Mouse (Mus musculus) forebrain, embryonic 11.5 days (tissue): ENCODE results near the gene Zbtb1. TPM values are rescaled to one million over a fixed set of nuclear protein-coding genes. Genes with fewer than 3 reads are reported as not detected.

Experiments
- ATAC-seq: fragments of 200-750 bp; cut with Nextera tagmentation; replicated peaks from 2 replicates; pipeline ENCODE4 v1.8.0; 2017; ENCODE audit warnings: moderate TSS enrichment; ENCODE audit not compliant: low FRiP score
- DNase-seq: peaks from one replicate; pipeline ENCODE4 v3.0.0-alpha.2; 2017; ENCODE audit warnings: low spot score
- H3K27ac ChIP-seq: fragments of 300-500 bp; sonication (generic); 2 replicates; pipeline ENCODE4 v1.5.1; 2014; ENCODE audit warnings: low read depth, low read length
- H3K27me3 ChIP-seq: fragments of 300-500 bp; sonication (generic); 2 replicates; pipeline ENCODE4 v1.6.1; 2014; ENCODE audit warnings: mild to moderate bottlenecking, low read length, mixed read lengths; ENCODE audit not compliant: control insufficient read depth, insufficient read depth
- H3K36me3 ChIP-seq: fragments of 300-500 bp; sonication (generic); 2 replicates; pipeline ENCODE4 v1.6.1; 2014; ENCODE audit warnings: mild to moderate bottlenecking, low read length, moderate library complexity, mixed read lengths; ENCODE audit not compliant: control insufficient read depth, insufficient read depth
- H3K4me1 ChIP-seq: fragments of 300-500 bp; sonication (generic); replicated peaks from 2 replicates; pipeline ENCODE4 v1.6.1; 2014; ENCODE audit warnings: low read length, mixed read lengths; ENCODE audit not compliant: control insufficient read depth, insufficient read depth
- H3K4me2 ChIP-seq: fragments of 300-500 bp; sonication (generic); 2 replicates; pipeline ENCODE4 v1.6.1; 2014; ENCODE audit warnings: low read depth, mild to moderate bottlenecking, low read length, moderate library complexity, mixed read lengths; ENCODE audit not compliant: severe bottlenecking
- H3K4me3 ChIP-seq: fragments of 300-500 bp; sonication (generic); 2 replicates; pipeline ENCODE4 v1.5.1; 2014; ENCODE audit warnings: low read depth, low read length
- H3K9ac ChIP-seq: fragments of 300-500 bp; sonication (generic); 2 replicates; pipeline ENCODE4 v1.6.1; 2014; ENCODE audit warnings: low read length
- H3K9me3 ChIP-seq: fragments of 300-500 bp; sonication (generic); 2 replicates; pipeline ENCODE4 v1.6.1; 2016; ENCODE audit warnings: low read length, mixed read lengths; ENCODE audit not compliant: control insufficient read depth
- WGBS: fragments of 180-500 bp; shearing (Covaris S2); extraction: QIAGEN DNeasy Blood & Tissue Kit; methylation state at CpG from one replicate; pipeline ENCODE4 v1.1.7; 2014; 5-methylcytosine and 5-hydroxymethylcytosine counted together
- polyA plus RNA-seq: library from polyadenylated mRNA; unstranded; fragments of >200 nt; fragmentation: Nextera tagmentation; extraction: Ambion mirVana; gene quantifications from 2 replicates; pipeline ENCODE4 v1.2.1, GENCODE M21; 2014

Zbtb1 gene
- polyA plus RNA-seq, 1 experiment from 2014 or later: 8.8 TPM

GRCm38 (mm10) chr12:76341080-76341479 lies 29.0 kb upstream of the Zbtb1 start:
- Histone ChIP-seq H3K4me1 (no peaks in the 10 kb centered on the region), H3K27me3 (no peaks in the 10 kb centered on the region), H3K4me2 (no peak overlapping the region), H3K9me3 (no peaks in the 10 kb centered on the region), H3K4me3 (no peak overlapping the region), H3K9ac (no peak overlapping the region), H3K27ac (no peak overlapping the region), H3K36me3 (no peaks in the 10 kb centered on the region)
- WGBS: 6% methylated on average over 4 of the region's 4 CpGs
- DNase-seq (no peak), ATAC-seq (no peak)

DNA sequence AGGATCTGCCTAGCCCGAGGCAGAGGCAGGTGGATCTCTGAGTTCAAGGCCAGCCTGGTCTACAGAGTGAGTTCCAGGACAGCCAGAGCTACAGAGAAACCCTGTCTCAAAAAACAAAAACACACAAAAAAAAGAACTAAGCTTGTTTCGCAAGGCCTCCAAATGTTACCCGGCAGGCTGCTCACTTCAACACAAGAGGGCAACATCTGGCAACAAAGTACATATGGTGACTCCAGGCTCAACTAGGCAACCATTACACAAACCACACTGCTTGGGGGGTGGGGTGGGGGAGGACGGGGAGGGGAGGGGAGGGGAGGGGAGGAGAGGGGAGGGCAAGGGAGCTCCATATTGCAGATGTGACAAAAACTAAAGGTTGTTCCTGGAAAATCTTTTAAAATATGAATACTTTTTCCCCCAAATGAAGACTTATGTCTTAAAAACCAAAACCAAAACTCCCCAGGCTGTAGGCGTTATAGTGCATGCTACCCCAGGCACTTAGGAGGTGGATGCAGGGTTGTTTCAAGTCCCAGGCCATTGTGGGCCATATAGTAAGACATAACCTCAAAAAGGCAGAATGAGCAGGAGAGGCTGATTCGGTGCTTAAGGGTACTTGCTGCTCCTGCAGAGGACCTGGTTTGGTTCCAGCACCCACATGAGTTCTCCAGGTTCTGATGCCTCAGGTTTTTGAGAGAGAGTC lies 24.2 kb upstream of the Zbtb1 start:
- ATAC-seq (no peak), DNase-seq (no peak)
- H3K4me3 ChIP-seq: no peak overlapping the region
- no peaks in the 10 kb centered on the region for H3K4me1 ChIP-seq
- H3K27ac ChIP-seq: no peak overlapping the region
- H3K4me2 ChIP-seq: no peak overlapping the region
- no peaks in the 10 kb centered on the region for H3K9me3 ChIP-seq
- no peaks in the 10 kb centered on the region for H3K27me3 ChIP-seq
- WGBS: 86% methylated on average over 5 of the region's 6 CpGs
- peaks cover 3% of the 10 kb centered on the region; the same call in 1 of the 2 replicates for H3K36me3 ChIP-seq
- H3K9ac ChIP-seq: no peak overlapping the region

GRCm38 (mm10) chr12:76349680-76350220 lies 20.3 kb upstream of the Zbtb1 start:
- 88% methylated on average over 8 of the region's 8 CpGs for WGBS
- Histone ChIP-seq H3K9ac (no peak overlapping the region), H3K27ac (no peak overlapping the region), H3K9me3 (no peaks in the 10 kb centered on the region), H3K4me1 (no peaks in the 10 kb centered on the region), H3K4me2 (no peak overlapping the region), H3K27me3 (no peaks in the 10 kb centered on the region), H3K4me3 (no peak overlapping the region), H3K36me3 (peaks cover 3% of the 10 kb centered on the region; the same call in 1 of the 2 replicates)
- DNase-seq (no peak), ATAC-seq (no peak)

GRCm38 (mm10) chr12:76360868-76361267 lies 9.2 kb upstream of the Zbtb1 start:
- H3K27ac ChIP-seq: no peak overlapping the region
- DNase-seq (no peak), ATAC-seq (no peak)
- 37% methylated on average over 1 of the region's 1 CpGs for WGBS
- no peaks in the 10 kb centered on the region for H3K4me1 ChIP-seq
- H3K4me2 ChIP-seq: no peak overlapping the region
- H3K4me3 ChIP-seq: no peak overlapping the region
- H3K36me3 ChIP-seq: no peaks in the 10 kb centered on the region
- no peak overlapping the region for H3K9ac ChIP-seq
- H3K27me3 ChIP-seq: no peaks in the 10 kb centered on the region
- H3K9me3 ChIP-seq: no peaks in the 10 kb centered on the region

GRCm38 (mm10) chr12:76361405-76362302 lies 8.4 kb upstream of the Zbtb1 start:
- Histone ChIP-seq H3K27me3 (no peaks in the 10 kb centered on the region), H3K4me2 (no peak overlapping the region), H3K27ac (no peak overlapping the region), H3K4me3 (no peak overlapping the region), H3K9ac (no peak overlapping the region), H3K4me1 (no peaks in the 10 kb centered on the region), H3K36me3 (no peaks in the 10 kb centered on the region), H3K9me3 (no peaks in the 10 kb centered on the region)
- no peak for DNase-seq
- WGBS: 73% methylated on average over 9 of the region's 9 CpGs
- ATAC-seq: no peak

DNA sequence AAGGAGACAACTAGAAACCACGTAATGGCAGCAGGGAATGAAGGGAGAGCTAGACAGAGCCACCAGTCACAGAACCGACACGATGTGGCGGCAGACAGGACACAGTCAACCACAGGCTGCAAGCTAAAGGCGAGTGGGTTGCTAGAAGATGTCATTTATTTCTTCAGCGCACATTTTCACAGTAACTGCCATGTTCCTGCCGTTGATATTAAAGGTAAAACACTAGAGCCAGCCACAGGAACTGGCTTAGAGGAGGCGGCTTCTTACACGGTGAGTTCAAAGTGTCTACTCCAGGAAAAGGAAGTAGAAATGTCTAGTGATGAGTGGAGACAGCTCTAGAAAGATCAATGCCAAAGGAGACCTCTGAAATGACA lies 7.8 kb upstream of the Zbtb1 start:
- no peak overlapping the region for H3K4me2 ChIP-seq
- H3K9ac ChIP-seq: no peak overlapping the region
- H3K4me1 ChIP-seq: no peaks in the 10 kb centered on the region; the same call in 1 of the 2 replicates
- no peaks in the 10 kb centered on the region for H3K9me3 ChIP-seq
- WGBS: 89% methylated on average over 9 of the region's 9 CpGs
- H3K4me3 ChIP-seq: no peak overlapping the region
- H3K36me3 ChIP-seq: no peaks in the 10 kb centered on the region
- ATAC-seq: no peak
- no peak for DNase-seq
- H3K27me3 ChIP-seq: no peaks in the 10 kb centered on the region
- no peak overlapping the region for H3K27ac ChIP-seq

- peaks cover 8% of the 10 kb centered on the region; the same call in 1 of the 2 replicates for H3K4me1 ChIP-seq
- H3K27me3 ChIP-seq: no peaks in the 10 kb centered on the region
- H3K4me2 ChIP-seq: no peak overlapping the region
- DNase-seq (no peak), ATAC-seq (no peak)
- 88% methylated on average over 3 of the region's 3 CpGs for WGBS
- H3K9me3 ChIP-seq: no peaks in the 10 kb centered on the region
- no peak overlapping the region for H3K9ac ChIP-seq
- H3K36me3 ChIP-seq: no peaks in the 10 kb centered on the region
- H3K27ac ChIP-seq: no peak overlapping the region
- H3K4me3 ChIP-seq: no peak overlapping the region
Measured at GRCm38 (mm10) chr12:76366276-76366675, 3.8 kb upstream of the Zbtb1 start.

DNA sequence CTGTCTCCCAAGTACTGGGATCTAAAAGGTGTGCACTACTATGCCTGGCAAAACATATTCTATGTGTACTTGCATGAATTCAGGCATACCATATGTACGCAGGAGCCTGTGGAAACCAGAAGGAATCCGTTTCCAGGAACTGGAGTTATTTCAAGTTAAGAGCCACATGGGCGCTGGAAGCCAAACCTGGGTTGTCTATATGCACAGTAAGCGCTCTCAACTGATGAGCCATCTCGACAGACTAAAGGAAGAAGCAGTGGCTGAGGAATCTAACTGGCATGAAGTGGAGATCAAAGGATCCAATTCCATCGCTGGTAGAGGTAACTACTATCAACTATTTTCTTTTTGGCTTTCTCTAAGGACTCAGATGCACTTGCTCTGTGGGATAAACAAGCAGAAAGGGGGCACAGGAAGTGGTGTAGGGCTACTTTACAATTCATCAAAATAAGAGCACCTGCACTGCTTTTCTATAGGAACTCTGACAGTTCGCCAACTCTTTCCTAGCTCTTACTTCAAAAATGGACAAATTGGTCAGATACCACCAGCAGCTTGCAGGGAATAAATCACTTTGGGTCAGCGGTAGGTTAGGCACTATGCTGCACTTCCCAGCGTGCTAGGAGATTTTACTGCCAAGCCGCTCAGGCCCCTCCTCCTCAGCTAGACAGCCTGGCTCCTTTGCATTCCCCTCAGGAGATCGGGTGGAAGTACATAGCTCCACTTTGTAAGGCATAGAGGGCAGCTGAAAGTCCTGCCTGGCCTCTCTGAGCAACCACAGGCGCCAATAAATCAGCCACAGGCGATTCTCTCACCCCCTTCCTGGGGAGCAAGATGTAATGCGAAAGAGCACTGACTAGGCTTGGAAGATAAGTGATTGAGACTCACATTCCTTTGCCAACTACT lies 2.7 kb upstream of the Zbtb1 start:
- Histone ChIP-seq H3K4me3 (peak overlapping the region; percentile 91), H3K27me3 (no peaks in the 10 kb centered on the region), H3K4me1 (peaks cover 12% of the 10 kb centered on the region; the same call in 1 of the 2 replicates), H3K36me3 (no peaks in the 10 kb centered on the region), H3K9ac (peak overlapping the region; percentile 99; the same call in 1 of the 2 replicates), H3K9me3 (no peaks in the 10 kb centered on the region), H3K27ac (no peak overlapping the region), H3K4me2 (peak overlapping the region; percentile 85; the same call in 1 of the 2 replicates)
- DNase-seq (no peak), ATAC-seq (no peak)
- WGBS: 34% methylated on average over 14 of the region's 14 CpGs
